Mouse (Mus musculus) heart, postnatal 0 days (tissue): ENCODE data around the gene Adamts8. TPM values are rescaled to one million over a fixed set of nuclear protein-coding genes. Genes with fewer than 3 reads are reported as not detected.

Experiments
- ATAC-seq: fragments of 200-750 bp; cut with Nextera tagmentation; 2 replicates; pipeline ENCODE4 v1.8.0; 2017; ENCODE audit warnings: low read depth, moderate number of reproducible peaks, moderate library complexity; ENCODE audit not compliant: insufficient read depth
- DNase-seq: peaks from one replicate; pipeline ENCODE4 v3.0.0-alpha.2; 2016; ENCODE audit warnings: low spot score
- H3K27ac ChIP-seq: fragments of 300-500 bp; sonication (generic); 2 replicates; pipeline ENCODE4 v1.5.1; 2014; ENCODE audit warnings: low read depth, mild to moderate bottlenecking
- H3K27me3 ChIP-seq: fragments of 300-500 bp; sonication (generic); 2 replicates; pipeline ENCODE4 v1.6.1; 2014; ENCODE audit warnings: low read length, mixed read lengths; ENCODE audit not compliant: control insufficient read depth, insufficient read depth
- H3K36me3 ChIP-seq: fragments of 300-500 bp; sonication (generic); replicated peaks from 2 replicates; pipeline ENCODE4 v1.6.1; 2014; ENCODE audit warnings: low read length, mixed read lengths; ENCODE audit not compliant: control insufficient read depth, insufficient read depth
- H3K4me1 ChIP-seq: fragments of 300-500 bp; sonication (generic); 2 replicates; pipeline ENCODE4 v1.6.1; 2014; ENCODE audit warnings: antibody characterized with exemption; ENCODE audit not compliant: control insufficient read depth, insufficient read depth
- H3K4me2 ChIP-seq: fragments of 300-500 bp; sonication (generic); 2 replicates; pipeline ENCODE4 v1.6.1; 2014; ENCODE audit warnings: low read depth, mild to moderate bottlenecking, low read length, moderate library complexity
- H3K4me3 ChIP-seq: fragments of 300-500 bp; sonication (generic); 2 replicates; pipeline ENCODE4 v1.5.1; 2014; ENCODE audit warnings: low read depth, low read length
- H3K9ac ChIP-seq: fragments of 300-500 bp; sonication (generic); replicated peaks from 2 replicates; pipeline ENCODE4 v1.6.1; 2014; ENCODE audit warnings: low read depth, low read length, mixed read lengths
- H3K9me3 ChIP-seq: fragments of 300-500 bp; sonication (generic); replicated peaks from 2 replicates; pipeline ENCODE4 v1.6.1; 2016; ENCODE audit warnings: low read length; ENCODE audit not compliant: control insufficient read depth
- CTCF ChIP-seq: IDR thresholded peaks from 2 replicates; pipeline ENCODE4 v1.5.1; 2016; ENCODE audit warnings: antibody characterized with exemption, control low read depth, low read depth
- EP300 ChIP-seq: IDR thresholded peaks from 2 replicates; pipeline ENCODE4 v1.6.1; 2016; ENCODE audit warnings: antibody characterized with exemption, low read depth
- WGBS: fragments of 180-500 bp; shearing (Covaris S2); extraction: QIAGEN DNeasy Blood & Tissue Kit; methylation state at CpG from one replicate; pipeline ENCODE4 v1.1.7; 2014; 5-methylcytosine and 5-hydroxymethylcytosine counted together
- polyA plus RNA-seq: library from polyadenylated mRNA; unstranded; fragments of >200 nt; fragmentation: Nextera tagmentation; extraction: Ambion mirVana; gene quantifications from 2 replicates; pipeline ENCODE4 v1.2.1, GENCODE M21; 2015
- total RNA-seq: library from RNA; depleted of rRNA; stranded (reverse); fragments of >200 nt; gene quantifications from 2 replicates; pipeline ENCODE4 v1.2.3, GENCODE M21; 2014; ENCODE audit warnings: low replicate concordance

Gene Adamts8
- total and polyA plus RNA-seq, 2 experiments from 2014 or later, result 9.2 to 24.3 TPM

- no peak for ATAC-seq
- Histone ChIP-seq H3K27me3 (no peaks in the 10 kb centered on the region), H3K27ac (no peak overlapping the region), H3K36me3 (no peaks in the 10 kb centered on the region), H3K9me3 (no peaks in the 10 kb centered on the region), H3K4me1 (0 out of 2 replicates have a peak, but pooled peaks cover 4% of the 10 kb centered on the region), H3K4me3 (no peak overlapping the region), H3K4me2 (no peak overlapping the region), H3K9ac (no peak overlapping the region)
- no peak for DNase-seq
- 55% methylated on average over 3 of the region's 3 CpGs for WGBS
- TF ChIP-seq CTCF (no peak), EP300 (no peak)
Measured at GRCm38 (mm10) chr9:30970001-30970400, 27.6 kb downstream of the Adamts8 start.

GRCm38 (mm10) chr9:30971967-30972366 is 29.6 kb downstream of the Adamts8 start:
- no peak overlapping the region for H3K27ac ChIP-seq
- no peak overlapping the region for H3K4me2 ChIP-seq
- no peaks in the 10 kb centered on the region for H3K36me3 ChIP-seq
- TF ChIP-seq EP300 (no peak), CTCF (peak; percentile 51; the same call in 1 of the 2 replicates)
- no peaks in the 10 kb centered on the region for H3K27me3 ChIP-seq
- 34% methylated on average over 4 of the region's 4 CpGs for WGBS
- H3K9ac ChIP-seq, result no peak overlapping the region
- H3K4me1 ChIP-seq, result no peaks in the 10 kb centered on the region
- H3K4me3 ChIP-seq, result no peak overlapping the region
- ATAC-seq, result peak; percentile 38; the same call in 1 of the 2 replicates
- DNase-seq, result no peak
- H3K9me3 ChIP-seq, result no peaks in the 10 kb centered on the region

- TF ChIP-seq CTCF (no peak), EP300 (0 out of 2 replicates have a peak, but pooled peaks have one; percentile 18)
- Histone ChIP-seq H3K27ac (peak overlapping the region; percentile 28; the same call in 1 of the 2 replicates), H3K4me3 (no peak overlapping the region), H3K36me3 (no peaks in the 10 kb centered on the region), H3K4me2 (no peak overlapping the region), H3K9me3 (no peaks in the 10 kb centered on the region), H3K4me1 (no peaks in the 10 kb centered on the region), H3K9ac (no peak overlapping the region), H3K27me3 (no peaks in the 10 kb centered on the region)
- DNase-seq, result peak; percentile 76
- WGBS, result 48% methylated on average over 11 of the region's 11 CpGs
- peak; percentile 79 for ATAC-seq
Measured at GRCm38 (mm10) chr9:30976339-30977023, 34.1 kb downstream of the Adamts8 start.

GRCm38 (mm10) chr9:30980467-30980866 is 38.1 kb downstream of the Adamts8 start:
- Histone ChIP-seq H3K9me3 (no peaks in the 10 kb centered on the region), H3K4me3 (no peak overlapping the region), H3K27me3 (no peaks in the 10 kb centered on the region), H3K4me2 (no peak overlapping the region), H3K9ac (no peak overlapping the region), H3K4me1 (peaks cover under 1% of the 10 kb centered on the region; the same call in 1 of the 2 replicates), H3K27ac (peak overlapping the region; percentile 43; the same call in 1 of the 2 replicates), H3K36me3 (no peaks in the 10 kb centered on the region)
- ATAC-seq, result no peak
- WGBS, result 19% methylated on average over 2 of the region's 2 CpGs
- TF ChIP-seq CTCF (peak; percentile 49), EP300 (no peak)
- DNase-seq, result peak; percentile 26

- H3K9me3 ChIP-seq, result no peaks in the 10 kb centered on the region
- no peak overlapping the region for H3K4me3 ChIP-seq
- H3K9ac ChIP-seq, result no peak overlapping the region
- H3K27ac ChIP-seq, result peak overlapping the region; percentile 93
- H3K36me3 ChIP-seq, result no peaks in the 10 kb centered on the region
- peaks cover 3% of the 10 kb centered on the region; the same call in 1 of the 2 replicates for H3K4me1 ChIP-seq
- WGBS, result 22% methylated on average over 6 of the region's 6 CpGs
- TF ChIP-seq EP300 (no peak), CTCF (no peak)
- no peaks in the 10 kb centered on the region for H3K27me3 ChIP-seq
- no peak overlapping the region for H3K4me2 ChIP-seq
- ATAC-seq, result peak; percentile 95
- peak; percentile 87 for DNase-seq
Measured at GRCm38 (mm10) chr9:30985782-30986181, 43.4 kb downstream of the Adamts8 start.
